Mouse (Mus musculus): ENCODE measurements around the gene Bbc3. TPM values are rescaled to one million over a fixed set of nuclear protein-coding genes. Genes with fewer than 3 reads are reported as not detected.

Bbc3 gene
- polyA plus RNA-seq, 1 experiment: 34.6 TPM

DNA sequence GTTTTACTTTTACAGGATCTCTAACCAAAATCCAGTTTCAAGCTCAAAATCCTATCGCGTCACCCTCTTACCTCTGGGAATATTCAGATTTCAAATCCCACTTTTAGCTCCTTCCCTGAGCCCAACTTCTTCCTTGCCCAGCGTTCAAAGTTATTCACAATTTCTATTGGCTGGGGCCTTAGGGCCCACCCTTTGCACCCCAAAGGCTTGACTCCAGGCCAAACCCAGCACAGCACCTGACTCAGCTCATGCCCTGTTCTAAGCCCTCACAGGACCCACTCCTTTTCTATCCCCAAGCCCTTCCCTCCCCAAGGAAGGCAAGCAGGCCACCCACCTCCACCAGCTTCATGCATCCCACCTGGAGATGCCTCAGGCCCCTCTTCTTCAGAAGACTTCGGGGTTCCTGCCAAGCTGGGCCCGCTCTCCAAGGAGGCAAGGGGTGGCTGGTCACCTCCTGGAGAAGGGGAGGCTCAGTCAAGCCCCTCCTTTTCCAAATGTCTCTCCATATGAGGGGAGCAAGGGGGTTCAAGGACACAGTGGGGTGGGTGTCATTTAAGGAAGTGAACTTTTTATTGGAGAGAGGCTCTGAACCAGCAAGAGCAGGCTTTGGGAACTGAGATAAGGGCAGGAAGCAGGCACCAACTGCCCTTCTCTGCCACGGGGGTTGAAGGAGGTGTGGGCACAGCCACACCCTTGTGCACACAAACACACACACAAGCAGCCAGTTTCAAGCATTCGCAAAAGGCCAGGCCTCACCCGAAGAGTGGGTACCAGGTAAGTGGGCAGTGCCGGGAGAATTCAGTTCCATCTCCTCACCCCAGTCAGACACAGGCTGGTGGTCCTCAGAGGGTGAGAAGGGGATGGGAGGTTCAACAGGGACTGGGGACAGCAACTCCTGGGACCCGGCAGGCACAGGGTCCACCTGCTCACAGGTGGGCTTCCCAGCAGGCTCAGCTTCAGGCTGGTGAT is 33.0 kb upstream of the Bbc3 start:
- H3K36me3 ChIP-seq (ENCODE audit: control insufficient read depth, insufficient read depth): peaks cover 8% of the 10 kb centered on the region
- TF ChIP-seq USF1 (IDR thresholded peaks at IDR 0.05; ENCODE audit: low read depth) (no peak), POLR2AphosphoS2 (IDR thresholded peaks at IDR 0.05; ENCODE audit: insufficient read length, low read depth) (no peak), MAX (IDR thresholded peaks at IDR 0.05; ENCODE audit: low read depth) (no peak), SRF (IDR thresholded peaks at IDR 0.05; ENCODE audit: control insufficient read depth, insufficient read length, low read depth) (no peak), POLR2A (IDR thresholded peaks at IDR 0.05; ENCODE audit: insufficient read length, low read depth) (no peak), MYOG (IDR thresholded peaks at IDR 0.05; ENCODE audit: control insufficient read depth in 1 of 3, insufficient read depth in 1 of 3, insufficient read length in 2 of 3, low read depth in 2 of 3) (no peak), TCF3 (IDR thresholded peaks at IDR 0.05; ENCODE audit: insufficient read length, low read depth) (no peak)
- no peak overlapping the region for H3K4me2 ChIP-seq (ENCODE audit: low read depth)
- no peak overlapping the region for H3ac ChIP-seq (ENCODE audit: control insufficient read depth, insufficient read length)
- no peak overlapping the region for H3K4me3 ChIP-seq
- H3K79me2 ChIP-seq (ENCODE audit: control insufficient read depth, insufficient read depth): no peaks in the 10 kb centered on the region
- H3K27me3 ChIP-seq (ENCODE audit: control insufficient read depth, insufficient read depth, insufficient read length): no peaks in the 10 kb centered on the region

DNA sequence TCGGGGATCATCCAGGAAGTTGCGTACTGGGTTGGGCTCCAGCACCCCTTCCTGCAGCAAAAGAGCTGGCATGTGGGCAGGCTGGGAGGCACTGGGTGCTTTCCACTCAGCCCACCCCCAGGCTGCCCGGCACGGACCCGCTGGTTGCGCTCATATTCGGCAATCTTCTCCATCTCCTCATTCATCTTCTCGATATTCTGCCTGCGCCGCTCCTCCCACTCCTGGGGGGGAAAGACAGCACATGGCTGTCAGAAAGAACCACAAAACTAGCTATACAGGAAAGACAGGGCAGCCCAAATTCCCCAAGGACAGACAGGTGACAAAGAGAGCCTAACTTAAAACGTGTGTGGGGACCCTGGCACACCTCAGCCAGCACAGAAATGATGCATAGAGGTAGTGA is 27.5 kb upstream of the Bbc3 start:
- Histone ChIP-seq H3ac (ENCODE audit: control insufficient read depth, insufficient read length) (no peak overlapping the region), H3K4me3 (no peak overlapping the region), H3K36me3 (ENCODE audit: control insufficient read depth, insufficient read depth) (peaks cover 19% of the 10 kb centered on the region), H3K4me2 (ENCODE audit: low read depth) (no peak overlapping the region), H3K79me2 (ENCODE audit: control insufficient read depth, insufficient read depth) (peaks cover 13% of the 10 kb centered on the region), H3K27me3 (ENCODE audit: control insufficient read depth, insufficient read depth, insufficient read length) (no peaks in the 10 kb centered on the region)
- no peak for TF ChIP-seq SRF (IDR thresholded peaks at IDR 0.05; ENCODE audit: control insufficient read depth, insufficient read length, low read depth)
- TF ChIP-seq POLR2A (IDR thresholded peaks at IDR 0.05; ENCODE audit: insufficient read length, low read depth): no peak
- TF ChIP-seq MAX (IDR thresholded peaks at IDR 0.05; ENCODE audit: low read depth): no peak
- TF ChIP-seq TCF3 (IDR thresholded peaks at IDR 0.05; ENCODE audit: insufficient read length, low read depth): no peak
- TF ChIP-seq MYOD1 (IDR thresholded peaks at IDR 0.05; ENCODE audit: control insufficient read depth in 1 of 3, insufficient read length in 2 of 3, low read depth in 2 of 3): no peak
- no peak for TF ChIP-seq POLR2AphosphoS2 (IDR thresholded peaks at IDR 0.05; ENCODE audit: insufficient read length, low read depth)

DNA sequence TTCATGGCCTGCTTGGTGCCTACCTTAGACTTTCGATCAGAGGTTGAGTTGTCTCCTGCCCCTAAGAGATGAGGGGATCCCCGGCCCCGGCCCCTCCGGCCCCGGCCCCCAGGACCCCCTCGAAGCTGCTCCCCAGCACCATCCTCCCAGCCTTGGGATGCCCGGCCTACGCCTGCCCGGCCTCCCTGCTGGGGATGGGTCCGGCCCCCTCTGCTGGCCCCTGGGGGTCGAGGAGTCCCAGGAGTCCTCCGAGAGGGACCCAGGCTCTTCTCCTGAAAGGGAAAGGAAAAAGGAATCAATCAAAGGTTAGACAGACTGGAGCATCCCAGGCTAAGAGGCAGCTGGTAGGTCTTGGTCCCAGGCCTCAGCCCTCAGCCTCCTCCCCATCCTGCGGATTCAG is 25.9 kb upstream of the Bbc3 start:
- Histone ChIP-seq H3K4me3 (no peak overlapping the region), H3ac (ENCODE audit: control insufficient read depth, insufficient read length) (no peak overlapping the region), H3K36me3 (ENCODE audit: control insufficient read depth, insufficient read depth) (peaks cover 14% of the 10 kb centered on the region), H3K79me2 (ENCODE audit: control insufficient read depth, insufficient read depth) (peaks cover 13% of the 10 kb centered on the region), H3K27me3 (ENCODE audit: control insufficient read depth, insufficient read depth, insufficient read length) (no peaks in the 10 kb centered on the region), H3K4me2 (ENCODE audit: low read depth) (no peak overlapping the region)
- TF ChIP-seq MYOG (IDR thresholded peaks at IDR 0.05; ENCODE audit: control insufficient read depth in 1 of 3, insufficient read depth in 1 of 3, insufficient read length in 2 of 3, low read depth in 2 of 3) (no peak), POLR2A (IDR thresholded peaks at IDR 0.05; ENCODE audit: insufficient read length, low read depth) (no peak), MAX (IDR thresholded peaks at IDR 0.05; ENCODE audit: low read depth) (no peak), POLR2AphosphoS2 (IDR thresholded peaks at IDR 0.05; ENCODE audit: insufficient read length, low read depth) (no peak), TCF3 (IDR thresholded peaks at IDR 0.05; ENCODE audit: insufficient read length, low read depth) (no peak), TCF12 (IDR thresholded peaks at IDR 0.05; ENCODE audit: insufficient read depth, poor library complexity, severe bottlenecking) (no peak), MYOD1 (IDR thresholded peaks at IDR 0.05; ENCODE audit: control insufficient read depth in 1 of 3, insufficient read length in 2 of 3, low read depth in 2 of 3) (no peak), USF1 (IDR thresholded peaks at IDR 0.05; ENCODE audit: low read depth) (no peak), REST (IDR thresholded peaks at IDR 0.05; ENCODE audit: insufficient read depth, insufficient read length) (no peak), CEBPB (IDR thresholded peaks at IDR 0.05; ENCODE audit: insufficient read depth, poor library complexity, severe bottlenecking) (no peak), E2F4 (IDR thresholded peaks at IDR 0.05; ENCODE audit: insufficient read depth) (no peak), SRF (IDR thresholded peaks at IDR 0.05; ENCODE audit: control insufficient read depth, insufficient read length, low read depth) (no peak)

DNA sequence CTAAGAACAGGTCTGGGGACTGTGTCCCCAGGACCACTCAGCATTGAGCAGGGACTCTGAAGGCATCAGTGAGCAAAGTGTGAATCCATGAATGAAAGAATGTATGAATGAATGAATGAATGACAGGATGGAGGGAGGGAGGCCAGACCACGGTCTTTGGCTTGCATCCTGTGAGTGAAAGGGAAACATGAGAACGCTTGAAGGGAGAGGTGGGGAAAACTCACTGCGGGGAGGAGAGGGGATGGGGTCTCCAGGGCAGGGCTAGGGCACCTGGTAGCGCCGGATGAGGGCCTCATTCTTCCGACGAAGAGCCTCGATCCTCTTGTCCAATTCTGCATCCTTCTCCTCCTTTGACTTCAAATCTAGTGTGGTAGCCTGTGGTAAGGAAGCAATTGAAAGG is 24.2 kb upstream of the Bbc3 start:
- no peak overlapping the region for H3K4me2 ChIP-seq (ENCODE audit: low read depth)
- no peak overlapping the region for H3K4me3 ChIP-seq
- H3K27me3 ChIP-seq (ENCODE audit: control insufficient read depth, insufficient read depth, insufficient read length): no peaks in the 10 kb centered on the region
- peaks cover 13% of the 10 kb centered on the region for H3K79me2 ChIP-seq (ENCODE audit: control insufficient read depth, insufficient read depth)
- H3K36me3 ChIP-seq (ENCODE audit: control insufficient read depth, insufficient read depth): peaks cover 14% of the 10 kb centered on the region
- no peak overlapping the region for H3ac ChIP-seq (ENCODE audit: control insufficient read depth, insufficient read length)
- TF ChIP-seq SRF (IDR thresholded peaks at IDR 0.05; ENCODE audit: control insufficient read depth, insufficient read length, low read depth) (no peak), POLR2A (IDR thresholded peaks at IDR 0.05; ENCODE audit: insufficient read length, low read depth) (no peak)

DNA sequence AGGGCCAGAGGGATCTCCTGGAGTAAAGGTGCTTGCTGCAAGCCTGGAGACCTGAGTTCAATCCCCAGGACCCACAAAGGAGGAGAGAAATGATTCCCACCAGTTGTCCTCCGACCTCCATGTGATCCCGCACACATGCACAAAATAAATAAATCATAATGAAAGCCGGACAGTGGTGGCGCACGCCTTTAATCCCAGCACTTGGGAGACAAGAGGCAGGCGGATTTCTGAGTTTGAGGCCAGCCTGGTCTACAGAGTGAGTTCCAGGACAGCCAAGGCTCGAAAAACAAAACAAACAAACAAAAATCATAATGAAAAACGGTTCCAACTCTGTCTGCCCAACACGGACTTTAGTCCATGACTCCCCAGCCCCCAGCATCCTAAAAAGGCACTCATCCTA is 23.3 kb upstream of the Bbc3 start:
- no peak overlapping the region for H3ac ChIP-seq (ENCODE audit: control insufficient read depth, insufficient read length)
- peak overlapping the region; percentile 36 for H3K4me3 ChIP-seq
- peaks cover 12% of the 10 kb centered on the region for H3K36me3 ChIP-seq (ENCODE audit: control insufficient read depth, insufficient read depth)
- H3K79me2 ChIP-seq (ENCODE audit: control insufficient read depth, insufficient read depth): peaks cover 13% of the 10 kb centered on the region
- peak overlapping the region; percentile 80 for H3K4me2 ChIP-seq (ENCODE audit: low read depth)
- no peak for TF ChIP-seq MAX (IDR thresholded peaks at IDR 0.05; ENCODE audit: low read depth)
- TF ChIP-seq MYOD1 (IDR thresholded peaks at IDR 0.05; ENCODE audit: control insufficient read depth in 1 of 3, insufficient read length in 2 of 3, low read depth in 2 of 3): no peak
- no peak for TF ChIP-seq POLR2AphosphoS2 (IDR thresholded peaks at IDR 0.05; ENCODE audit: insufficient read length, low read depth)
- TF ChIP-seq USF1 (IDR thresholded peaks at IDR 0.05; ENCODE audit: low read depth): no peak
- no peak for TF ChIP-seq TCF3 (IDR thresholded peaks at IDR 0.05; ENCODE audit: insufficient read length, low read depth)
- no peak for TF ChIP-seq CEBPB (IDR thresholded peaks at IDR 0.05; ENCODE audit: insufficient read depth, poor library complexity, severe bottlenecking)
- no peaks in the 10 kb centered on the region for H3K27me3 ChIP-seq (ENCODE audit: control insufficient read depth, insufficient read depth, insufficient read length)
